Comparison of ENCODE assay signal across 8 mouse cellular contexts in the genomic region with DNA sequence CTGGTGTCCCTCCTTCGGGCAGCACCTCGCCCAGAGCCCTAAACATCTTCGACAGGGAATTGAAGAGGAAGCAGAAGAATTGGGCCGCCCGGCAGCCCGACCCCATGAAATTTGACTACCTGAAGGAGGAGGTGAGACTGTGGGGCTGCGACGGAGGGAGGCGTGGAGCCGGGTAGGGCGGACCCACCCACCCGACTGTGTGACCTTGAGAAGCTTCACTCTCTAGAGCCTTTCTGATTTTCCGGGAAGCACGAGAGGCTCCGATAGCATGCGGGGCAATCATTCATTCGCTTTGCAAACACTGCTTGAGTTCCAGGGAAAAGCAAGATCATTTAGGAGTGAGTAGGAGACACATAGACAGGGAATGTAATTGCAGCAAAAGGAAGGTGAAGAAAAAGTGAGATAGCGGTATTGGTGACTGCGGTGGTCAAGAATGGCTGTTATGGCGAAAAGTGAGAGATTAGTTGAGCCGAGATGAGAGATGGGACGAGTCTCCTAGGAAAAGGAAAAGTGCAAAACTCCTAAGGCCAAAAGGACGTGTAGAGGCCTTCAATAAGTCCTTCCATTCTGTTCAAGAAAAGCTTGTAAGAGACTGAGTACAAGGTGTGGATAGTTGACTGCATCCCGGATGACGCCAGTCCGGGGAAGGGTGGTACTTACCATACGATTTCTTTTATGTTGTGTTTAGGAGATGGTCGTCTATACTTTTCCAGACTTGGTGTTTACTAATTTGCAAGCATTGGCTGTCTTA. TPM values are rescaled to one million over a fixed set of nuclear protein-coding genes. Genes with fewer than 3 reads are reported as not detected.
A peak's percentile ranks its signal among the peaks of the same experiment; 100 is the strongest.
DNase-seq lines count a peak whose midpoint lies in the region; ATAC-seq and TF ChIP-seq lines count a peak whose summit lies in the region.

No protein-coding gene starts in this region.

- peak overlapping the region; percentile 79 for H3K27ac ChIP-seq in heart, adult 2 months
- peak overlapping the region; percentile 79 for H3K27ac ChIP-seq in hindbrain, postnatal 0 days
- peak overlapping the region; percentile 61 for H3K27ac ChIP-seq in midbrain, embryonic 12.5 days (replicated peaks)

- TF ChIP-seq EP300 in heart, adult 2 months (IDR thresholded peaks at IDR 0.05; ENCODE audit: insufficient read depth, low read depth, low read length): no peak

- no peaks in the 10 kb centered on the region for H3K27me3 ChIP-seq in heart, adult 2 months (ENCODE audit: control insufficient read depth, insufficient read depth, low read length)
- no peaks in the 10 kb centered on the region for H3K27me3 ChIP-seq in hindbrain, postnatal 0 days (ENCODE audit: insufficient read depth, low read length)
- H3K27me3 ChIP-seq in midbrain, embryonic 12.5 days: no peaks in the 10 kb centered on the region

- ATAC-seq in CD4-positive, CD25-positive, alpha-beta regulatory T cell, adult 4 months: peak; percentile 64
- peak; percentile 83 for ATAC-seq in hindbrain, postnatal 0 days
- peak; percentile 86 for ATAC-seq in midbrain, embryonic 12.5 days (ENCODE audit: low FRiP score, low read depth)

- intact Hi-C loops in heart, adult 2 months (cut with DNase I): loop anchor here (2.0 to 10.0 kb wide), 2 partner anchors 104 to 224 kb away; partner anchors contain the start of genes Macrod2 and Tasp1

- WGBS in heart, adult 2 months: 3% methylated on average over 28 of the region's 28 CpGs
- 8% methylated on average over 28 of the region's 28 CpGs for WGBS in hindbrain, postnatal 0 days
- 8% methylated on average over 28 of the region's 28 CpGs for WGBS in midbrain, embryonic 12.5 days

- DNase-seq in heart, adult 2 months: no peak
- no peak for DNase-seq in heart, adult 11 months
- DNase-seq in embryo, embryonic 11 days: peak; percentile 65
- peak; percentile 45 for DNase-seq in hindbrain, postnatal 0 days (ENCODE audit: low spot score)
- no peak for DNase-seq in urinary bladder, adult 2 months (ENCODE audit: low spot score)
- DNase-seq in thymus, postnatal 25 days: no peak

- H3K4me3 ChIP-seq in heart, adult 2 months: peak overlapping the region; percentile 91
- H3K4me3 ChIP-seq in hindbrain, postnatal 0 days (ENCODE audit: low read length): peak overlapping the region; percentile 78
- H3K4me3 ChIP-seq in midbrain, embryonic 12.5 days: peak overlapping the region; percentile 73

- no peak for TF ChIP-seq CTCF in heart, adult 2 months (IDR thresholded peaks at IDR 0.05)
- TF ChIP-seq CTCF in hindbrain, postnatal 0 days (IDR thresholded peaks at IDR 0.05; ENCODE audit: low read depth): no peak

- H3K9ac ChIP-seq in heart, adult 2 months (ENCODE audit: low read depth, low read length): peak overlapping the region; percentile 68
- H3K9ac ChIP-seq in hindbrain, postnatal 0 days (replicated peaks; ENCODE audit: low read length): peak overlapping the region; percentile 75
- peak overlapping the region; percentile 79 for H3K9ac ChIP-seq in midbrain, embryonic 12.5 days (replicated peaks)

- no peaks in the 10 kb centered on the region; the same call in none of the 2 replicates for H3K36me3 ChIP-seq in heart, adult 2 months (ENCODE audit: control insufficient read depth, insufficient read depth, low read length)
- peaks cover 11% of the 10 kb centered on the region; the same call in 1 of the 2 replicates for H3K36me3 ChIP-seq in hindbrain, postnatal 0 days (ENCODE audit: insufficient read depth, low read length)
- H3K36me3 ChIP-seq in midbrain, embryonic 12.5 days: peaks cover 14% of the 10 kb centered on the region; the same call in 1 of the 2 replicates

- no peaks in the 10 kb centered on the region for H3K9me3 ChIP-seq in hindbrain, postnatal 0 days (ENCODE audit: low read length)
- H3K9me3 ChIP-seq in midbrain, embryonic 12.5 days: no peaks in the 10 kb centered on the region

- TF ChIP-seq POLR2A in heart, adult 2 months (IDR thresholded peaks at IDR 0.05; ENCODE audit: insufficient read depth, low read depth, low read length): no peak

- peak overlapping the region; percentile 96 for H3K4me2 ChIP-seq in hindbrain, postnatal 0 days (ENCODE audit: low read depth, low read length)
- H3K4me2 ChIP-seq in midbrain, embryonic 12.5 days (replicated peaks): peak overlapping the region; percentile 74

- H3K4me1 ChIP-seq in heart, adult 2 months (ENCODE audit: control insufficient read depth, insufficient read depth, low read length): no peaks in the 10 kb centered on the region; the same call in 1 of the 2 replicates
- no peaks in the 10 kb centered on the region; the same call in 1 of the 2 replicates for H3K4me1 ChIP-seq in hindbrain, postnatal 0 days (ENCODE audit: insufficient read depth, low read length)
- peaks cover 11% of the 10 kb centered on the region for H3K4me1 ChIP-seq in midbrain, embryonic 12.5 days

- no peaks in the 10 kb centered on the region; the same call in 1 of the 2 replicates for H3K79me2 ChIP-seq in heart, adult 2 months (replicated peaks; ENCODE audit: control insufficient read depth, insufficient read depth, low read length)

RNA-seq across cellular contexts. Expression of gene Ndufaf5, which starts 0.5 kb away (rescaled TPM):
- total RNA-seq in heart, adult 2 months (2021): 10 to 100 TPM; 29.7 to 35.3 TPM
- polyA plus RNA-seq in heart, adult 2 months (2012; rRNA removed): 10.5 and 15.2 TPM in 2 replicates
- 10 to 100 TPM; 16.4 to 19.7 TPM for polyA plus RNA-seq in CD4-positive, CD25-positive, alpha-beta regulatory T cell, adult 4 months (2017; shearing (Covaris generic))
- total RNA-seq in hindbrain, postnatal 0 days (2014; rRNA removed): 30.7 and 39.2 TPM in 2 replicates
- 65.3 and 66.2 TPM in 2 replicates for polyA plus RNA-seq in hindbrain, postnatal 0 days (2015; fragmentation: Nextera tagmentation; extraction: Ambion mirVana)
- polyA plus RNA-seq in midbrain, embryonic 12.5 days (2016; fragmentation: Nextera tagmentation; extraction: Ambion mirVana): 29.1 and 30.2 TPM in 2 replicates
- polyA plus RNA-seq in urinary bladder, adult 2 months (2012; rRNA removed): 13.5 and 14.3 TPM in 2 replicates

RNA-seq across cellular contexts. Expression of gene Esf1, which starts 0.6 kb away (rescaled TPM):
- 10 to 100 TPM; 12.2 TPM for total RNA-seq in heart, adult 2 months (2021)
- polyA plus RNA-seq in heart, adult 2 months (2012; rRNA removed): 1.1 and 2.2 TPM in 2 replicates
- polyA plus RNA-seq in CD4-positive, CD25-positive, alpha-beta regulatory T cell, adult 4 months (2017; shearing (Covaris generic)): 10 to 100 TPM; 23.9 to 34.9 TPM
- 4.7 and 10.8 TPM in 2 replicates for total RNA-seq in hindbrain, postnatal 0 days (2014; rRNA removed)
- polyA plus RNA-seq in hindbrain, postnatal 0 days (2015; fragmentation: Nextera tagmentation; extraction: Ambion mirVana): 16.1 and 18.2 TPM in 2 replicates
- polyA plus RNA-seq in midbrain, embryonic 12.5 days (2016; fragmentation: Nextera tagmentation; extraction: Ambion mirVana): 29.6 and 31.5 TPM in 2 replicates
- polyA plus RNA-seq in urinary bladder, adult 2 months (2012; rRNA removed): 5.9 and 9.5 TPM in 2 replicates

RNA-seq across cellular contexts. Expression of gene Gm17374, which starts 19.1 kb away (rescaled TPM):
- not detected for total RNA-seq in heart, adult 2 months (2021)
- not detected in 2 replicates for polyA plus RNA-seq in heart, adult 2 months (2012; rRNA removed)
- not detected for polyA plus RNA-seq in CD4-positive, CD25-positive, alpha-beta regulatory T cell, adult 4 months (2017; shearing (Covaris generic))
- total RNA-seq in hindbrain, postnatal 0 days (2014; rRNA removed): not detected in 2 replicates
- not detected in 2 replicates for polyA plus RNA-seq in hindbrain, postnatal 0 days (2015; fragmentation: Nextera tagmentation; extraction: Ambion mirVana)
- polyA plus RNA-seq in midbrain, embryonic 12.5 days (2016; fragmentation: Nextera tagmentation; extraction: Ambion mirVana): not detected in 2 replicates
- polyA plus RNA-seq in urinary bladder, adult 2 months (2012; rRNA removed): not detected in 2 replicates

Comparison
In these comparisons a context has a peak if more than half of its experiments do, and no peak if none do; other contexts are left out.
1. DNase-seq: peak in embryo, embryonic 11 days (single experiment) and hindbrain, postnatal 0 days (single experiment); none in heart, adult 2 months (0 of 2), heart, adult 11 months (single experiment), urinary bladder, adult 2 months (single experiment) and thymus, postnatal 25 days (single experiment).
2. Peak in every context shown above with its lines, with median percentiles within 50 percentile points of each other: H3K27ac ChIP-seq, H3K4me3 ChIP-seq, H3K9ac ChIP-seq and ATAC-seq.